Mouse (Mus musculus): Measurements from ENCODE around the gene Cd55.

DNA sequence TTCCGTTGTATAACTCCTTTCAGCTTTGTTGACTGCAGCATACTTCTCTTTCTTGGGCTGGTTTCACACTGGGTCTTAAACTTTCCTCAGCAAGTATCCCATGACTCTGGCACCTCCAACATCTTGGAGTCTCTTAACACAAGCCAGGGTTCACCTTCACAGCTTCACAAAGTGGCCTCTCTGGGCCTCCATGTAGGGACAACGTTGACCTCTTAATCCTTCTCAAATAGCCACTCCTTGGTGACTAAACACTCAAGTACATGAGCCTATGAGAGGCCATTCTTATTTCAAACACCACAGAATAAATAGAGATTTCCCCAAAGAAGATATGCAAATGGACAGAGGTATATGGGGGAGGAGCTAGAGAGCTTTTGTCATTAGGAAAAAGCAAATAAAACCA is 37.4 kb upstream of the Cd55 start:
- TF ChIP-seq CTCF (IDR thresholded peaks at IDR 0.05; ENCODE audit: control insufficient read depth, insufficient read depth, low read length) (no peak), POLR2A (IDR thresholded peaks at IDR 0.05; ENCODE audit: borderline replicate concordance, control insufficient read depth, low read depth, low read length) (no peak)

Data from bone marrow, adult 2 months (tissue).